ENCODE assay signal across 7 mouse cellular contexts in the genomic region with DNA sequence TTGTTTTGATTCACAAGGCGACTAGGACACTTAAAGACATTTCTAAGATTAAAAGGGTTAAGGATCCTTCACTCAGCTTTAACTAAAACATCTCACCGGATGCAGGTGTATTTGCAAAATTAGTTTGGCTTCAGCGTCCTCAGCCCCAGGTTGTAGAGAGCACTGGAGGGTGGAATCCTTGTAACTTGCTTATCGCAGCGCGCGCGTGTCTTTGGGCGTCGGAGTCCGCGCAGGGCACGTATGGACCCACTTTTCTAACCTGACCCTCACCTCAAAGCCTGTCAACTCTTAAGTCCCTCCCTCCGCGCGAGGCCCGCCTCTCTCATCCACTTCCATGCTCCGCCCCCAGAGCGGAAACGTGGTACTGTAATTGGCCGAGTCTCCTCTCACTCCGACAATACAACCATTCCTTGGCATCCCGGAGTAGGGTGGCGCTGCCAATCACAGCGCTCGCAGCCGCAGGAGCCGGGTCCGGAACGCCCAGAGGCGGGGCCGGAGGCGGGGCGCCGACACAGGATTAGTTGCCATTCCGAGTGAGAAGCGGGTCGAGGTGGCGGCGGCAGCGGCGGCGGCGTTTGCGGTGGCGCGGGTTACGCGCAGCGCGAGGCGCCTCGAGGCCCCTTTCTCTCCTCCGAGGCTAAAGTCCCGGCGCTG. TPM values are rescaled to one million over a fixed set of nuclear protein-coding genes. Genes with fewer than 3 reads are reported as not detected.
A peak's percentile ranks its signal among the peaks of the same experiment; 100 is the strongest.
DNase-seq lines count a peak whose midpoint lies in the region; ATAC-seq lines count a peak whose summit lies in the region.

No protein-coding gene starts in this region.

- no peaks in the 10 kb centered on the region for H3K36me3 ChIP-seq in intestine, embryonic 15.5 days
- H3K36me3 ChIP-seq in midbrain, embryonic 10.5 days = no peaks in the 10 kb centered on the region

- H3K4me2 ChIP-seq in intestine, embryonic 15.5 days (replicated peaks) = peak overlapping the region; percentile 81

- peaks cover 5% of the 10 kb centered on the region; the same call in 1 of the 2 replicates for H3K4me1 ChIP-seq in intestine, embryonic 15.5 days (replicated peaks)
- H3K4me1 ChIP-seq in midbrain, embryonic 10.5 days = peaks cover 40% of the 10 kb centered on the region

- intact Hi-C loops in gastrocnemius, postnatal 36 days (cut with DNase I) = loop anchor here (10.0 kb wide), 2 partner anchors 226 to 234 kb away; no protein-coding TSS in a partner anchor
- intact Hi-C loops in left cerebral cortex, postnatal 25 days (cut with DNase I) = loop anchor here (1.0 to 5.0 kb wide), 3 partner anchors 82 to 250 kb away; partner anchors contain the start of genes Gm45062, Rpa3 and Umad1

- under 1% methylated on average over 56 of the region's 56 CpGs for WGBS in intestine, embryonic 15.5 days
- under 1% methylated on average over 56 of the region's 56 CpGs for WGBS in midbrain, embryonic 10.5 days

- H3K9me3 ChIP-seq in intestine, embryonic 15.5 days = no peaks in the 10 kb centered on the region
- H3K9me3 ChIP-seq in midbrain, embryonic 10.5 days (replicated peaks) = no peaks in the 10 kb centered on the region

- no peaks in the 10 kb centered on the region for H3K27me3 ChIP-seq in intestine, embryonic 15.5 days (replicated peaks)
- no peaks in the 10 kb centered on the region for H3K27me3 ChIP-seq in midbrain, embryonic 10.5 days (ENCODE audit: low read depth, poor library complexity, severe bottlenecking)

- peak overlapping the region; percentile 99 for H3K27ac ChIP-seq in intestine, embryonic 15.5 days
- H3K27ac ChIP-seq in midbrain, embryonic 10.5 days (replicated peaks) = peak overlapping the region; percentile 98

- peak overlapping the region; percentile 93 for H3K9ac ChIP-seq in intestine, embryonic 15.5 days

- peak; percentile 98 for ATAC-seq in intestine, embryonic 15.5 days

- DNase-seq in adrenal gland, adult 2 months = peak; percentile 99
- DNase-seq in embryo, embryonic 11.5 days (ENCODE audit: low read depth, low spot score) = peak; percentile 97
- DNase-seq in gastrocnemius, postnatal 36 days = peak; percentile 98 to 99
- peak; percentile 99 to 100 for DNase-seq in left cerebral cortex, postnatal 25 days (ENCODE audit: low spot score in 2 of 2)
- peak; percentile 99 for DNase-seq in midbrain, embryonic 10.5 days (ENCODE audit: low spot score)
- DNase-seq in right cerebral cortex, postnatal 4 days = peak; percentile 96

- H3K4me3 ChIP-seq in intestine, embryonic 15.5 days (replicated peaks) = peak overlapping the region; percentile 97
- peak overlapping the region; percentile 94 for H3K4me3 ChIP-seq in midbrain, embryonic 10.5 days

RNA-seq across cellular contexts. Expression of gene Glcci1, which starts 0.4 kb away (rescaled TPM):
- total RNA-seq in adrenal gland, adult 2 months (2021) = 10 to 100 TPM; 32.3 to 32.5 TPM
- 4.0 and 4.4 TPM in 2 replicates for polyA plus RNA-seq in adrenal gland, adult 2 months (2012; rRNA removed)
- 1 to 10 TPM; 5.2 to 7.4 TPM for total RNA-seq in gastrocnemius, postnatal 36 days (2021)
- 5.8 and 6.3 TPM in 2 replicates for polyA plus RNA-seq in intestine, embryonic 15.5 days (2015; fragmentation: Nextera tagmentation; extraction: Ambion mirVana)
- 100 to 1,000 TPM; 122 to 123 TPM for total RNA-seq in left cerebral cortex, postnatal 25 days (2021)
- polyA plus RNA-seq in midbrain, embryonic 10.5 days (2016; fragmentation: Nextera tagmentation; extraction: Ambion mirVana) = 6.2 and 8.8 TPM in 2 replicates

Comparison
In these comparisons a context has a peak if more than half of its experiments do, and no peak if none do; other contexts are left out.
1. Peak in every context shown above with its lines: DNase-seq, ATAC-seq, H3K4me3 ChIP-seq and H3K27ac ChIP-seq.